Mouse (Mus musculus) stomach, embryonic 14.5 days (tissue): ENCODE data around the gene Rcsd1. TPM values are rescaled to one million over a fixed set of nuclear protein-coding genes. Genes with fewer than 3 reads are reported as not detected.

Experiments used
- ATAC-seq: fragments of 200-750 bp; cut with Nextera tagmentation; 2 replicates; pipeline ENCODE4 v1.8.0; 2017; ENCODE audit warnings: low read depth, moderate TSS enrichment; ENCODE audit not compliant: insufficient number of reproducible peaks, insufficient read depth, low FRiP score
- H3K27ac ChIP-seq: fragments of 300-500 bp; sonication (generic); 2 replicates; pipeline ENCODE4 v1.5.1; 2014; ENCODE audit warnings: mild to moderate bottlenecking, low read length, moderate library complexity, mixed read lengths
- H3K27me3 ChIP-seq: fragments of 300-500 bp; sonication (generic); 2 replicates; pipeline ENCODE4 v1.6.1; 2014; ENCODE audit warnings: low read length, control low read depth, mixed read lengths; ENCODE audit not compliant: control insufficient read depth, insufficient read depth
- H3K36me3 ChIP-seq: fragments of 300-500 bp; sonication (generic); 2 replicates; pipeline ENCODE4 v1.6.1; 2014; ENCODE audit warnings: mild to moderate bottlenecking, control low read depth, low read length, moderate library complexity, mixed read lengths; ENCODE audit not compliant: control insufficient read depth, insufficient read depth
- H3K4me1 ChIP-seq: fragments of 300-500 bp; sonication (generic); 2 replicates; pipeline ENCODE4 v1.6.1; 2014; ENCODE audit warnings: low read length, control low read depth, mixed read lengths; ENCODE audit not compliant: control insufficient read depth, insufficient read depth
- H3K4me2 ChIP-seq: fragments of 300-500 bp; sonication (generic); replicated peaks from 2 replicates; pipeline ENCODE4 v1.6.1; 2014; ENCODE audit warnings: low read depth, low read length, control low read depth
- H3K4me3 ChIP-seq: fragments of 300-500 bp; sonication (generic); 2 replicates; pipeline ENCODE4 v1.5.1; 2014; ENCODE audit warnings: low read depth, low read length, control low read depth
- H3K9ac ChIP-seq: fragments of 300-500 bp; sonication (generic); replicated peaks from 2 replicates; pipeline ENCODE4 v1.6.1; 2014; ENCODE audit warnings: low read depth, mild to moderate bottlenecking, control low read depth, low read length, moderate library complexity, mixed read lengths
- H3K9me3 ChIP-seq: fragments of 300-500 bp; sonication (generic); 2 replicates; pipeline ENCODE4 v1.6.1; 2016; ENCODE audit warnings: low read depth, low read length, control low read depth; ENCODE audit not compliant: control insufficient read depth
- WGBS: fragments of 180-500 bp; shearing (Covaris S2); extraction: QIAGEN DNeasy Blood & Tissue Kit; methylation state at CpG from one replicate; pipeline ENCODE4 v1.1.7; 2014; 5-methylcytosine and 5-hydroxymethylcytosine counted together
- polyA plus RNA-seq: library from polyadenylated mRNA; unstranded; fragments of >200 nt; fragmentation: Nextera tagmentation; extraction: Ambion mirVana; gene quantifications from 2 replicates; pipeline ENCODE4 v1.2.1, GENCODE M21; 2014

Gene Rcsd1
- polyA plus RNA-seq, 1 experiment from 2014 or later = 44.0 TPM

DNA sequence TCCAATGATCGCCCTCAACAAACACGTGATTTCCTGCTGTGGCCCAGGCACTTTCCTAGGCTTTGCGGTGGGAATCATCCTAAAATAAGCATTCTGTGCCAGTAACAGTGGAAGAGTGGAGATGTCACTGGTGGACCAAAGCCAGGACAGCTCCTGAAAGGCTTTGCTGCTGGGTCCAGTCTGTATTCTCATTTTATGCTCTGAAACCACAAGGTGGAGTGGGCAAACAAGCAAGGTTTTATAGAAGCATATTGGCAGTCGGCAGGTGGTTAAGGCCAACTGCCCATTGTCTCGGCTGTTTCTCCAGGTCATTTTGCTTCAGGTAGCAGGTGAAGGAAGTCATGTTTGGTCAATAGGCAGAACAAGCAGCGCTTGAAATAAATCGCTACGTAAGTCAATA lies 78.4 kb downstream of the Rcsd1 start:
- no peak overlapping the region for H3K4me3 ChIP-seq
- no peaks in the 10 kb centered on the region for H3K27me3 ChIP-seq
- H3K9ac ChIP-seq = no peak overlapping the region
- no peaks in the 10 kb centered on the region for H3K9me3 ChIP-seq
- no peak overlapping the region for H3K27ac ChIP-seq
- ATAC-seq = no peak
- WGBS = 65% methylated on average over 8 of the region's 8 CpGs
- no peaks in the 10 kb centered on the region for H3K36me3 ChIP-seq
- 0 out of 2 replicates have a peak overlapping the region, but pooled peaks have one; percentile 0 for H3K4me2 ChIP-seq
- H3K4me1 ChIP-seq = peaks cover 29% of the 10 kb centered on the region

DNA sequence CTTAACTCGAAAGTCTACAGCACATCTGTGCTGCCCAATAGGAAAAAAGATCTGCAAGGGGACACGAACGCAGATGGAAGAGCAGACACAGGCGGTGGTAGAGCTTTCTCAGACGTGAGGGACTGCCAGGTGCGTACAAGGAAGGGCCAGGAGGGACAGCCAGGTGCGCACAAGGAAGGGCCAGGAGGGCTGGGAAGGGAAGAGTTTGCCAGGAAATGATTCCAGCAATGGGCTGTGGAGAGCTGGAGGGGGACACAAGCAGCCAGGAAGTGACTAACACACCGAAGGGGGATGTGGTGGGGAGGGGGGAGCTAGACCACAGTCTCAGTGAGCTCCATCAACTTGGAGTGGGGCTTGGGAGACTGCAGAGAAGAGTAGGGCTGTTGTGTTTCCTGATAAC lies 79.6 kb downstream of the Rcsd1 start:
- no peak overlapping the region for H3K4me2 ChIP-seq
- peak overlapping the region; percentile 29 for H3K27ac ChIP-seq
- ATAC-seq = no peak
- no peaks in the 10 kb centered on the region for H3K9me3 ChIP-seq
- H3K27me3 ChIP-seq = no peaks in the 10 kb centered on the region
- no peak overlapping the region for H3K9ac ChIP-seq
- H3K4me1 ChIP-seq = peaks cover 21% of the 10 kb centered on the region
- no peaks in the 10 kb centered on the region for H3K36me3 ChIP-seq
- H3K4me3 ChIP-seq = no peak overlapping the region
- 28% methylated on average over 8 of the region's 8 CpGs for WGBS

DNA sequence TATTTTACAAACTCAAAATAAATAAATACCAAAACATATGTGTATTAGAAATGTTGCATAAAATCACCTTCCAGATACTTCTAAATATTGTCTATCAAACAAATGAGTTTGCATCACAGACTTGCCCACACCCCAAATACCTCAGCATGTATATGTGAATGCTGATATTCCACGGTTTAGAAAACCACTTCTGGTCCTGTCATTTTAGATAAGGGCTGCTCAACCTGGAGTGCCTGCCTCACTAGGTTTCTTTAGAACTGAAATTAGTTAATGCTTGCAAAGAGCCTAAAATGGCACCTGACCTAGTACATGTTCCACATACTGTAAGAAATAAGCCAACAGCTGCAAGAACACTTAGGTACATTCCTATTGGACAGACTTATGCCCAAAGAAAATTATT lies 81.0 kb downstream of the Rcsd1 start:
- 77% methylated on average over 1 of the region's 1 CpGs for whole genome bisulfite sequencing
- no peak overlapping the region for H3K27ac ChIP-seq
- H3K9ac ChIP-seq = no peak overlapping the region
- no peaks in the 10 kb centered on the region for H3K9me3 ChIP-seq
- H3K27me3 ChIP-seq = no peaks in the 10 kb centered on the region
- no peak overlapping the region for H3K4me3 ChIP-seq
- no peaks in the 10 kb centered on the region for H3K36me3 ChIP-seq
- H3K4me1 ChIP-seq = peaks cover 21% of the 10 kb centered on the region
- H3K4me2 ChIP-seq = no peak overlapping the region
- ATAC-seq = no peak

DNA sequence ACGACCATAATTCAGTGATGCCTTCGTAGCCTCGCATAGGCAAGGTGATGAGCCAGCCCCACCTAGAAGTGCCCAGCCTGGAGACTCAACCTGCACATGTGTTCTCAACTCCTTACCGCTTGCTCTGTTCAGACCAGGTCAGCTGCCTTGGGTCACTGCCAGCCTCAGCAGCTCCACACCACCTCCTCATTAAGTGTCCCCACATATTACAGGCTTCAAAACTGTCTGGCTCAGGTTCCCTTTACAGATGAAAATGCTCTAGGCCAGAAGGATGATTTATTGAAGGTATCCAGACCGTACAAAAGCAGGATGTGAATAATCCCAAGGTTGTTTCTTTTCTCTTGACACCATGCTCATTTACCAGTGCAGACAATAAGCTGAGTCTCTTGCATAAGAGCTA lies 83.7 kb downstream of the Rcsd1 start:
- Histone ChIP-seq H3K4me2 (no peak overlapping the region), H3K4me3 (no peak overlapping the region), H3K4me1 (peaks cover 8% of the 10 kb centered on the region), H3K27ac (no peak overlapping the region), H3K27me3 (no peaks in the 10 kb centered on the region), H3K9me3 (no peaks in the 10 kb centered on the region), H3K36me3 (0 out of 2 replicates have a peak, but pooled peaks cover 3% of the 10 kb centered on the region), H3K9ac (no peak overlapping the region)
- ATAC-seq = no peak
- WGBS = 70% methylated on average over 5 of the region's 5 CpGs

DNA sequence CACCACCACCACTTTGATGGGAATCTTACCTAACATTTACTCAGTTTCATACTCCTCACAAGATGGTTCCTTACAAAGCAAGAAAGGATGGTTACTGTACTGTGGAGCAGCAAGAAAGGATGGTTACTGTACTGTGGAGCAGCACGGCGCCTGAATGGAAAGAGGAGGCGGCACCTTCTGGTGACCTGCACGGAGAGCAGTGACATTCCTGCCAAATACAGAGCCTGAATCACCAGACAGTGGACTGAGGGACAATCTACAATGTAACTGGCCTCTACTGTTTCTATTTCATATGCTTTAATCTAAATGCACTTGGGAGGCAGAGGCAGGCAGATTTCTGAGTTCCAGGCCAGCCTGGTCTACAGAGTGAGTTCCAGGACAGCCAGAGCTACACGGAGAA lies 84.5 kb downstream of the Rcsd1 start:
- ATAC-seq = no peak
- WGBS = 88% methylated on average over 5 of the region's 5 CpGs
- H3K9ac ChIP-seq = no peak overlapping the region
- no peak overlapping the region for H3K4me2 ChIP-seq
- no peaks in the 10 kb centered on the region for H3K27me3 ChIP-seq
- H3K4me1 ChIP-seq = peaks cover 10% of the 10 kb centered on the region
- no peak overlapping the region for H3K27ac ChIP-seq
- no peak overlapping the region for H3K4me3 ChIP-seq
- no peaks in the 10 kb centered on the region for H3K9me3 ChIP-seq
- peaks cover 3% of the 10 kb centered on the region; the same call in 1 of the 2 replicates for H3K36me3 ChIP-seq

DNA sequence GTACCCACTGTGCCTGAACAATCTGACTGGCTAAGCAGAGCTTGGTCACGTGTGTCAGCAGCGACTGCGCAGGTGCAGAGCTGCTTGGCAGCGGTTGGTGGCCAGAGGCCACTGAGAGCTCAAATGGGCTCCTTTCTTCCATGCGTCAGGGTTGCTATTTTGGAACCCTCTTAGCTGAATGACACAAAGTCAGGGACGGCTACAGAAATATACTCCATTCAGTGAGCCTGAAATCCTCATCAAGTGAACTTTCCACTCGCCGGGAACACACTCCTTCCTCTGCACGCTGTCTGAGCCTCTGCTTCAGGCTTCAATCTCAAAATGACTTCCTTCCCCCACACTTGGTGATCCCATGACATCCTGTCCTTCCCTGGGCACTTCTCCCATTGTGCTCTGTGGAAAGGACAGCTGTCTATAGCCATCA lies 91.3 kb downstream of the Rcsd1 start:
- Histone ChIP-seq H3K9me3 (no peaks in the 10 kb centered on the region; the same call in 1 of the 2 replicates), H3K27me3 (no peaks in the 10 kb centered on the region), H3K27ac (peak overlapping the region; percentile 33; the same call in 1 of the 2 replicates), H3K9ac (no peak overlapping the region), H3K4me3 (no peak overlapping the region), H3K36me3 (peaks cover 16% of the 10 kb centered on the region), H3K4me1 (peaks cover 27% of the 10 kb centered on the region), H3K4me2 (no peak overlapping the region)
- no peak for ATAC-seq
- WGBS = 74% methylated on average over 9 of the region's 9 CpGs

DNA sequence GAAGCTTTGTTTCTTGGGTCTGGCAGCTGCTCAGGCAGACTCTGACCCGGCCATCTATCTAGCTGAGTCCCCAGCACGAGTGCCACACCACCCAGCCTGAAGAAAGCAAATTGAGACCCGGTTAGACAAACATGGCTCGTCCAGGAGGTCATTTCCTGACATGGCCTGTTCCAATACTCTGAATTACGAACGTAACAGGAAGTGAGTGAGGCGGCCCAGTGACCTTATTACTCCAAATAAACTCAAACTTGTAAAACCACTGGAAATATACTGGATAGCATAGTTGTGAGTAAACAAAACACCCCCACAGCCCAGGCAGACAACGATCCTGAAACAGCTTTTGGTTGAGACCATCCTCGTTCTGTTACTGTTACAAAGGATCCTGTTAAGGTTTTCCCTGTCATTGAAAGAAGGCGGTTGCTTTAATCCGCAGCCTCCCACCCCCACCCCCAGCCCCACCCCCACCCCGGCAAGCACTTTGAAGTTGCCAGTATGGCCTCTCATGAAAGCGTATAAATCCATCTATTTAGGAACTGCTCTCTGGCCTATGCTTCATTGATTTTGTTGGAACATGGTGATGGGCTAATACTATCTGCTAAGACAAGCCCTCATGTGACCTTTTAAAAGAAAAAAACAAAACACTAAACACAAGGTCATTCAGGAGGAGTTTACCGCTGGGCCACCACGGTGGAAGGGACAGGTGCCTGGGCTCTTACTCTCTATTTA lies 92.2 kb downstream of the Rcsd1 start:
- peak; percentile 53; the same call in 1 of the 2 replicates for ATAC-seq
- Histone ChIP-seq H3K27ac (peak overlapping the region; percentile 53; the same call in 1 of the 2 replicates), H3K4me3 (no peak overlapping the region), H3K4me1 (peaks cover 27% of the 10 kb centered on the region), H3K4me2 (peak overlapping the region; percentile 22; the same call in 1 of the 2 replicates), H3K36me3 (peaks cover 13% of the 10 kb centered on the region), H3K27me3 (no peaks in the 10 kb centered on the region), H3K9ac (no peak overlapping the region), H3K9me3 (no peaks in the 10 kb centered on the region; the same call in 1 of the 2 replicates)
- WGBS = 13% methylated on average over 15 of the region's 15 CpGs

DNA sequence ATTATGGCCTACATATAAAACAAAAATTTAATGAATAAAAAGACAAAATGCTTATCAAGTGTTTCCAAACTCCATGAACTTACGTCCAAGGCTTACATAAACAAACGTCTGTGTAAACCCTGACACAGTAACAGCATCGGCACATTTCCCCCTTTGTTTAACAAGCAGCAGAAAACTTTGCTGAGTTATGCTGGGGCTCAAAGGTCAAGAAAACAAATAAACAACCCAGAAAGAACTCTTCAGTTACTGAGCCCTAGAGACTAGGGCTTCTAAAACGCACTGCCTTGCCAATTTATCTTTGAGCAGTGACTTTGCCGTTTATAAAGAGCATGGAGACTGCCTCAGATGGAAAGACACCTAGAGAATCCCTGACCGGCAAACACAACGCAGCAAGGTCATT lies 92.9 kb downstream of the Rcsd1 start:
- ATAC-seq = no peak
- H3K9ac ChIP-seq = no peak overlapping the region
- peaks cover 13% of the 10 kb centered on the region for H3K36me3 ChIP-seq
- H3K27me3 ChIP-seq = no peaks in the 10 kb centered on the region
- H3K9me3 ChIP-seq = no peaks in the 10 kb centered on the region; the same call in 1 of the 2 replicates
- no peak overlapping the region for H3K4me3 ChIP-seq
- H3K4me1 ChIP-seq = peaks cover 27% of the 10 kb centered on the region
- H3K27ac ChIP-seq = peak overlapping the region; percentile 53; the same call in 1 of the 2 replicates
- H3K4me2 ChIP-seq = peak overlapping the region; percentile 22; the same call in 1 of the 2 replicates
- 15% methylated on average over 7 of the region's 7 CpGs for WGBS
